Mouse (Mus musculus) heart, embryonic 13.5 days (tissue): ENCODE results near the gene Mcat. TPM values are rescaled to one million over a fixed set of nuclear protein-coding genes. Genes with fewer than 3 reads are reported as not detected.
"Not testable (repeated sequence)": the region's sequence is repeated elsewhere in the genome, so short reads cannot be mapped to it uniquely, and the experiment has no call there.

Experiments
- ATAC-seq: fragments of 200-750 bp; cut with Nextera tagmentation; 2 replicates; pipeline ENCODE4 v1.8.0; 2017; ENCODE audit warnings: moderate TSS enrichment; ENCODE audit not compliant: insufficient number of reproducible peaks, low FRiP score, low TSS enrichment; ENCODE audit errors: extremely low read depth
- H3K27ac ChIP-seq: fragments of 300-500 bp; sonication (generic); replicated peaks from 2 replicates; pipeline ENCODE4 v1.5.1; 2015; ENCODE audit warnings: moderate library complexity, mild to moderate bottlenecking, inconsistent platforms
- H3K27me3 ChIP-seq: fragments of 300-500 bp; sonication (generic); replicated peaks from 2 replicates; pipeline ENCODE4 v1.6.1; 2015; ENCODE audit warnings: mild to moderate bottlenecking, inconsistent platforms
- H3K36me3 ChIP-seq: fragments of 300-500 bp; sonication (generic); 2 replicates; pipeline ENCODE4 v1.6.1; 2015; ENCODE audit warnings: mild to moderate bottlenecking, inconsistent platforms
- H3K4me1 ChIP-seq: fragments of 300-500 bp; sonication (generic); 2 replicates; pipeline ENCODE4 v1.6.1; 2015; ENCODE audit warnings: inconsistent platforms
- H3K4me2 ChIP-seq: fragments of 300-500 bp; sonication (generic); 2 replicates; pipeline ENCODE4 v1.6.1; 2015; ENCODE audit warnings: inconsistent platforms, mild to moderate bottlenecking, moderate library complexity
- H3K4me3 ChIP-seq: fragments of 300-500 bp; sonication (generic); 2 replicates; pipeline ENCODE4 v1.5.1; 2015; ENCODE audit warnings: moderate library complexity, mild to moderate bottlenecking, inconsistent platforms
- H3K9ac ChIP-seq: fragments of 300-500 bp; sonication (generic); 2 replicates; pipeline ENCODE4 v1.6.1; 2015; ENCODE audit warnings: inconsistent platforms, mild to moderate bottlenecking, moderate library complexity
- H3K9me3 ChIP-seq: fragments of 300-500 bp; sonication (generic); 2 replicates; pipeline ENCODE4 v1.6.1; 2016; ENCODE audit warnings: inconsistent platforms
- WGBS: fragments of 180-500 bp; shearing (Covaris S2); methylation state at CpG from one replicate; pipeline ENCODE4 v1.1.7; 2015; ENCODE audit warnings: mixed read lengths; 5-methylcytosine and 5-hydroxymethylcytosine counted together
- microRNA-seq: library from miRNA; unstranded; fragments of <30 nt; microRNA quantifications from one replicate; pipeline ENCODE4, GENCODE M21; 2016
- polyA plus RNA-seq: library from polyadenylated mRNA; unstranded; fragments of >200 nt; fragmentation: Nextera tagmentation; extraction: Ambion mirVana; gene quantifications from 2 replicates; pipeline ENCODE4 v1.2.1, GENCODE M21; 2015

Mcat gene
- polyA plus RNA-seq, 1 experiment from 2014 or later, result 29.6 TPM

DNA sequence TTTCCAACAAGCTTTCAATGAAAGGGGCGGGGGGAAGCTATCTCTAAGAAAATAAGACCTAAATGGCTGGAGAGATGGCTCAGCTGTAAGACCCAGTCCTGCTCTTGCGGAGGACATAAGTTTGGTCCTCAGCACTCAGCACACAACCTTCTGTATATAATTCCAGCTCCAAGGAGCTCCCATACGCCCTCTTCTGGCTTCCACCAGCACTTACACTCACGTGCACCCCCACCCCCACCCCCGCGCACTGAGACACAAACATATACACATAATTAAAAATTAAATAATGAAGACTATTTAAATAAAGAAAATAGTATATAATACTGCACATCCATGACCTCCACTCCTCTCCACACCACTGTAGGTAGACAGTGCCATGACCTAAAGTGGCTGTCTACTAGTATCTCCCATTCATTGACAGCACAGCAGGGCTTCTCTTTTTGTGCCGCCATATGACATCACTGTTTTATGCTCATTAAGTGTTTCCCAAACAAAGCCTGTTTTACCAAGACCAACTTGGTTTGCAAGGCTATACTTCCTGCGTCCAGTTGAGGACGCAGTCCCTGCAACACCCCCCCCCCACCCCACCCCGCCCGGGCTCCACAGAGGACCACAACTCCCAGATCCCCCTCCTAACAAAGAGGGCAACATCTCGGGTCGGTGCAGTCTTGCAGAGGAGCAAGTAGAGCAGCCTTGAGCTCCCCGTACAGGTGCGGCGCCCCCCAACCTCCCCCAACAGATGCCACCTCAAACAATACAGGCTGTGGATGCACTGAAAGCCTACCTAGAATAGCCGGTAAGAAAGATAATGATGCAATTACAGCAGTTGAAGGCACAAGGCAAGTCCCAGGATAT is 53.4 kb downstream of the Mcat start:
- Histone ChIP-seq H3K27me3 (no peaks in the 10 kb centered on the region), H3K9me3 (no peaks in the 10 kb centered on the region), H3K4me1 (peaks cover 9% of the 10 kb centered on the region; the same call in 1 of the 2 replicates), H3K36me3 (peaks cover 7% of the 10 kb centered on the region), H3K4me2 (peak overlapping the region; percentile 90), H3K9ac (peak overlapping the region; percentile 85), H3K4me3 (peak overlapping the region; percentile 67), H3K27ac (peak overlapping the region; percentile 65)
- WGBS, result 25% methylated on average over 17 of the region's 17 CpGs
- ATAC-seq, result no peak

- whole genome bisulfite sequencing, result 67% methylated on average over 6 of the region's 6 CpGs
- not testable (repeated sequence) for H3K4me2 ChIP-seq, H3K9ac ChIP-seq, H3K4me1 ChIP-seq, ATAC-seq, H3K27ac ChIP-seq, H3K9me3 ChIP-seq, H3K27me3 ChIP-seq, H3K4me3 ChIP-seq
- peaks cover 76% of the 10 kb centered on the region for H3K36me3 ChIP-seq
Measured at GRCm38 (mm10) chr15:83501483-83501882, 62.1 kb downstream of the Mcat start.

DNA sequence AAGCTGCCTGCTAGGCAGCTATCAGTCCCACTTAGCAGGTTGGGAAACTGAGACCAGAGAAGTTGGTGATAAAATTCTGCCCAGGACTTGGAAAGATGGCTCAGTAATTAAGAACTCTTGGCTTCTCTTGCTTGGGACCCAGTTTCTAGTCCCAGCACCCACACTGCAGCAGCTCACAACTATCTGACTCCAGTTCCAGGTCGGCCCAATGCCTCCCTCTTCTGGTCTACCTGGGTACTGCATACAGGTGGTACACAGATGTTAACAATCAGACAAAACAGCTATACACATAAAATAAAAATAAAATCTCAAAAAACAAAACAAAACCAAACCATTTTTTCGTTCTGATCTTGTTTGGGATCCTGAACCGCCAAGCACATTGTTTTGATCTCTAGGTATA is 63.2 kb downstream of the Mcat start:
- Histone ChIP-seq H3K36me3 (peaks cover 83% of the 10 kb centered on the region), H3K4me2 (no peak overlapping the region), H3K4me1 (no peaks in the 10 kb centered on the region), H3K27me3 (no peaks in the 10 kb centered on the region), H3K9me3 (no peaks in the 10 kb centered on the region), H3K9ac (no peak overlapping the region), H3K27ac (no peak overlapping the region), H3K4me3 (no peak overlapping the region)
- WGBS, result 51% methylated on average over 3 of the region's 3 CpGs
- no peak for ATAC-seq

- WGBS, result 90% methylated on average over 10 of the region's 10 CpGs
- no peak overlapping the region for H3K27ac ChIP-seq
- no peak overlapping the region for H3K4me3 ChIP-seq
- H3K36me3 ChIP-seq, result peaks cover 82% of the 10 kb centered on the region
- no peaks in the 10 kb centered on the region for H3K9me3 ChIP-seq
- H3K4me2 ChIP-seq, result no peak overlapping the region
- ATAC-seq, result no peak
- H3K9ac ChIP-seq, result no peak overlapping the region
- H3K27me3 ChIP-seq, result no peaks in the 10 kb centered on the region
- peaks cover 6% of the 10 kb centered on the region for H3K4me1 ChIP-seq
Measured at GRCm38 (mm10) chr15:83499211-83499755, 64.3 kb downstream of the Mcat start.

DNA sequence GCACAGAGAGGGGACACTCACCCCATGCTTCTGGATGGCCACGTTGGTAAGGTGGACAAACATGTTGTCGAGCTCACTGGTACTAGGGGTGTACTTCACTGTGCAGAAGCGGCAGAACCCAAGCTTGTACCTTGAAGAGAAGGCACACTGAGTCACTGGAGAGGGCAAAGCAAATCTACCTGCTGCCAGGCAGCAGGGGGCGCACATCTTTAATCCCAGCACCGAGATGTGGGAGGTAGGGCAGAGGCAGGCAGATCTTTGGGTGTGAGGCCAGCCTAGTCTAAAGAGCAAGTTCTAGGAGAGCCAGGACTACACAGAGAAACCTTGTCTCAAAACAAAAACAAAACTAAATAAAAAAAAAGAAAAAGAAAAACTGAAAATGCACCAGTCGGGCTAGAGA is 66.3 kb downstream of the Mcat start:
- H3K27ac ChIP-seq, result no peak overlapping the region
- H3K27me3 ChIP-seq, result no peaks in the 10 kb centered on the region
- no peaks in the 10 kb centered on the region for H3K9me3 ChIP-seq
- H3K36me3 ChIP-seq, result peaks cover 87% of the 10 kb centered on the region
- H3K4me3 ChIP-seq, result no peak overlapping the region
- H3K9ac ChIP-seq, result no peak overlapping the region
- no peak overlapping the region for H3K4me2 ChIP-seq
- no peak for ATAC-seq
- peaks cover 10% of the 10 kb centered on the region for H3K4me1 ChIP-seq
- whole genome bisulfite sequencing, result 87% methylated on average over 6 of the region's 6 CpGs

Small RNA genes within 50 kb of the gene (microRNA-seq; reads per million reads assigned to microRNA genes)
- gene Gm24575, result not detected

Other genes starting within 250 kb of the Mcat start
- gene Arfgap3, start 213.5 kb downstream of the Mcat start, polyA plus RNA-seq, result 27.8 and 28.5 TPM in 2 replicates
- 56.8 and 57.8 TPM in 2 replicates for gene Pacsin2, start 99.2 kb downstream of the Mcat start, polyA plus RNA-seq
- 21.5 and 22.1 TPM in 2 replicates for gene Ttll1, start 52.9 kb downstream of the Mcat start, polyA plus RNA-seq
- gene Bik, start 36.9 kb downstream of the Mcat start, polyA plus RNA-seq, result 31.2 and 31.8 TPM in 2 replicates
- 139 and 150 TPM in 2 replicates for gene Tspo, start 195 bp downstream of the Mcat start, polyA plus RNA-seq
- gene Ttll12, start 31.4 kb upstream of the Mcat start, polyA plus RNA-seq, result 21.9 and 22.0 TPM in 2 replicates
- gene Scube1, start 161.2 kb upstream of the Mcat start, polyA plus RNA-seq, result 9.1 and 11.0 TPM in 2 replicates
- 0.14 and 0.41 TPM in 2 replicates for gene Mpped1, start 215.7 kb upstream of the Mcat start, polyA plus RNA-seq